In genomic region chr7:134381407-134381861, GRCm38 (mm10) we compare ENCODE assay signal across 8 mouse cellular contexts. TPM values are rescaled to one million over a fixed set of nuclear protein-coding genes. Genes with fewer than 3 reads are reported as not detected.
A peak's percentile ranks its signal among the peaks of the same experiment; 100 is the strongest.
DNase-seq lines count a peak whose midpoint lies in the region; ATAC-seq and TF ChIP-seq lines count a peak whose summit lies in the region.

No protein-coding gene starts in this region.

- no peak overlapping the region for H3K4me2 ChIP-seq in lung, postnatal 0 days (replicated peaks; ENCODE audit: low read depth, low read length)
- no peak overlapping the region for H3K4me2 ChIP-seq in stomach, postnatal 0 days (replicated peaks; ENCODE audit: low read depth)

- no peaks in the 10 kb centered on the region for H3K36me3 ChIP-seq in lung, postnatal 0 days (ENCODE audit: insufficient read depth, low read length)
- no peaks in the 10 kb centered on the region for H3K36me3 ChIP-seq in stomach, postnatal 0 days (ENCODE audit: control insufficient read depth, insufficient read depth, low read length)

- H3K4me3 ChIP-seq in layer of hippocampus, adult 2 months = no peak overlapping the region
- no peak overlapping the region for H3K4me3 ChIP-seq in lung, postnatal 0 days (ENCODE audit: low read depth, low read length)
- H3K4me3 ChIP-seq in stomach, postnatal 0 days (ENCODE audit: low read depth, low read length) = no peak overlapping the region

- peak; percentile 10 for DNase-seq in thymus, postnatal 4 days
- DNase-seq in thymus, postnatal 0 days (ENCODE audit: low spot score) = no peak
- DNase-seq in cerebellum, adult 9-10 months = peak; percentile 38
- peak; percentile 40 for DNase-seq in heart, adult 8-10 months (ENCODE audit: low spot score)
- DNase-seq in layer of hippocampus, adult 2 months (ENCODE audit: low spot score in 2 of 2) = peak; percentile 61 to 69
- peak; percentile 93 for DNase-seq in lung, postnatal 0 days (ENCODE audit: low spot score)
- peak; percentile 56 for DNase-seq in stomach, postnatal 0 days (ENCODE audit: low spot score)
- DNase-seq in yolk sac, embryonic 10.5 days (ENCODE audit: low spot score) = no peak

- peak; percentile 61 for TF ChIP-seq EP300 in lung, postnatal 0 days (IDR thresholded peaks at IDR 0.05)
- TF ChIP-seq EP300 in stomach, postnatal 0 days (optimal IDR thresholded peaks at IDR 0.05) = no peak

- 10% methylated on average over 4 of the region's 4 CpGs for WGBS in lung, postnatal 0 days
- 26% methylated on average over 4 of the region's 4 CpGs for WGBS in stomach, postnatal 0 days

- no peak overlapping the region for H3K27ac ChIP-seq in layer of hippocampus, adult 2 months
- H3K27ac ChIP-seq in lung, postnatal 0 days (ENCODE audit: low read length) = no peak overlapping the region; the same call in 1 of the 2 replicates
- H3K27ac ChIP-seq in stomach, postnatal 0 days (replicated peaks) = no peak overlapping the region

- peaks cover 2% of the 10 kb centered on the region; the same call in 1 of the 2 replicates for H3K4me1 ChIP-seq in lung, postnatal 0 days (ENCODE audit: insufficient read depth, low read depth, low read length)
- H3K4me1 ChIP-seq in stomach, postnatal 0 days (replicated peaks; ENCODE audit: control insufficient read depth, insufficient read depth) = no peaks in the 10 kb centered on the region

- TF ChIP-seq CTCF in layer of hippocampus, adult 2 months (conservative IDR thresholded peaks at IDR 0.05) = peak; percentile 70
- peak; percentile 57 for TF ChIP-seq CTCF in lung, postnatal 0 days (IDR thresholded peaks at IDR 0.05)
- peak; percentile 58 for TF ChIP-seq CTCF in stomach, postnatal 0 days (IDR thresholded peaks at IDR 0.05; ENCODE audit: low read depth)

- no peak overlapping the region for H3K9ac ChIP-seq in lung, postnatal 0 days (replicated peaks; ENCODE audit: low read depth)
- no peak overlapping the region for H3K9ac ChIP-seq in stomach, postnatal 0 days (ENCODE audit: low read length)

- no peaks in the 10 kb centered on the region for H3K9me3 ChIP-seq in lung, postnatal 0 days (ENCODE audit: low read length)
- no peaks in the 10 kb centered on the region for H3K9me3 ChIP-seq in stomach, postnatal 0 days (ENCODE audit: control insufficient read depth, low read length)

- H3K27me3 ChIP-seq in lung, postnatal 0 days (replicated peaks; ENCODE audit: insufficient read depth, low read length) = no peaks in the 10 kb centered on the region
- H3K27me3 ChIP-seq in stomach, postnatal 0 days (ENCODE audit: control insufficient read depth, insufficient read depth, low read length) = no peaks in the 10 kb centered on the region

- ATAC-seq in lung, postnatal 0 days = peak; percentile 90
- peak; percentile 51; the same call in 1 of the 2 replicates for ATAC-seq in stomach, postnatal 0 days (ENCODE audit: low FRiP score, low TSS enrichment)

RNA-seq across cellular contexts. Expression of gene D7Ertd443e, which starts 4.0 kb away (rescaled TPM):
- 0.17 and 0.22 TPM in 2 replicates for polyA plus RNA-seq in thymus, postnatal 0 days (2015; fragmentation: Nextera tagmentation; extraction: Ambion mirVana)
- 1 to 10 TPM; 6.7 to 9.5 (median 7.6) TPM for total RNA-seq in heart, adult 8-10 months (2022)
- 1 to 10 TPM; 4.4 to 4.7 TPM for total RNA-seq in layer of hippocampus, adult 2 months (2021)
- 0.17 and 0.27 TPM in 2 replicates for polyA plus RNA-seq in lung, postnatal 0 days (2015; fragmentation: Nextera tagmentation; extraction: Ambion mirVana)
- 0.38 and 0.51 TPM in 2 replicates for polyA plus RNA-seq in stomach, postnatal 0 days (2015; fragmentation: Nextera tagmentation; extraction: Ambion mirVana)

Comparison
In these comparisons a context has a peak if more than half of its experiments do, and no peak if none do; other contexts are left out.
1. DNase-seq: peak in thymus, postnatal 4 days (single experiment), cerebellum, adult 9-10 months (single experiment), heart, adult 8-10 months (single experiment), layer of hippocampus, adult 2 months (2 of 2), lung, postnatal 0 days (single experiment) and stomach, postnatal 0 days (single experiment); none in thymus, postnatal 0 days (single experiment) and yolk sac, embryonic 10.5 days (single experiment).
2. Peak in every context shown above with its lines, with median percentiles within 50 percentile points of each other: CTCF ChIP-seq.